Mouse (Mus musculus) midbrain, postnatal 0 days (tissue): ENCODE measurements at regions not wholly inside any gene's neighbourhood (a gene's known extent, or its start where the extent isn't known, plus 50 kb on each side); places are given as distances from the start of the nearest gene placed in this dataset.
"Not testable (repeated sequence)": the region's sequence is repeated elsewhere in the genome, so short reads cannot be mapped to it uniquely, and the experiment has no call there.

Experiments
- ATAC-seq: fragments of 200-750 bp; cut with Nextera tagmentation; 2 replicates; pipeline ENCODE4 v1.8.0; 2017; ENCODE audit warnings: moderate number of reproducible peaks, mild to moderate bottlenecking, moderate TSS enrichment, moderate library complexity; ENCODE audit not compliant: low FRiP score
- DNase-seq: peaks from one replicate; pipeline ENCODE4 v3.0.0-alpha.2; 2015; ENCODE audit warnings: low spot score
- H3K27ac ChIP-seq: fragments of 300-500 bp; sonication (generic); 2 replicates; pipeline ENCODE4 v1.5.1; 2014; ENCODE audit warnings: low read depth, mild to moderate bottlenecking, low read length, mixed read lengths
- H3K27me3 ChIP-seq: fragments of 300-500 bp; sonication (generic); 2 replicates; pipeline ENCODE4 v1.6.1; 2014; ENCODE audit warnings: low read length, control low read depth, mixed read lengths; ENCODE audit not compliant: insufficient read depth
- H3K36me3 ChIP-seq: fragments of 300-500 bp; sonication (generic); 2 replicates; pipeline ENCODE4 v1.6.1; 2014; ENCODE audit warnings: low read length, control low read depth, mixed read lengths; ENCODE audit not compliant: insufficient read depth
- H3K4me1 ChIP-seq: fragments of 300-500 bp; sonication (generic); 2 replicates; pipeline ENCODE4 v1.6.1; 2014; ENCODE audit warnings: mild to moderate bottlenecking, control low read depth, antibody characterized with exemption, low read length, mixed read lengths; ENCODE audit not compliant: insufficient read depth
- H3K4me2 ChIP-seq: fragments of 300-500 bp; sonication (generic); 2 replicates; pipeline ENCODE4 v1.6.1; 2014; ENCODE audit warnings: low read depth, mild to moderate bottlenecking, low read length, mixed read lengths; ENCODE audit not compliant: poor library complexity, severe bottlenecking
- H3K4me3 ChIP-seq: fragments of 300-500 bp; sonication (generic); 2 replicates; pipeline ENCODE4 v1.5.1; 2014; ENCODE audit warnings: low read depth, mild to moderate bottlenecking, low read length, moderate library complexity
- H3K9ac ChIP-seq: fragments of 300-500 bp; sonication (generic); replicated peaks from 2 replicates; pipeline ENCODE4 v1.6.1; 2014; ENCODE audit warnings: mild to moderate bottlenecking, low read length, moderate library complexity, mixed read lengths; ENCODE audit not compliant: poor library complexity, severe bottlenecking
- H3K9me3 ChIP-seq: fragments of 300-500 bp; sonication (generic); 2 replicates; pipeline ENCODE4 v1.6.1; 2016; ENCODE audit warnings: low read length, control low read depth
- CTCF ChIP-seq: IDR thresholded peaks from 2 replicates; pipeline ENCODE4 v1.5.1; 2016; ENCODE audit warnings: antibody characterized with exemption, mild to moderate bottlenecking
- WGBS: fragments of 180-500 bp; shearing (Covaris S2); extraction: QIAGEN DNeasy Blood & Tissue Kit; methylation state at CpG from one replicate; pipeline ENCODE4 v1.1.7; 2014; 5-methylcytosine and 5-hydroxymethylcytosine counted together

DNA sequence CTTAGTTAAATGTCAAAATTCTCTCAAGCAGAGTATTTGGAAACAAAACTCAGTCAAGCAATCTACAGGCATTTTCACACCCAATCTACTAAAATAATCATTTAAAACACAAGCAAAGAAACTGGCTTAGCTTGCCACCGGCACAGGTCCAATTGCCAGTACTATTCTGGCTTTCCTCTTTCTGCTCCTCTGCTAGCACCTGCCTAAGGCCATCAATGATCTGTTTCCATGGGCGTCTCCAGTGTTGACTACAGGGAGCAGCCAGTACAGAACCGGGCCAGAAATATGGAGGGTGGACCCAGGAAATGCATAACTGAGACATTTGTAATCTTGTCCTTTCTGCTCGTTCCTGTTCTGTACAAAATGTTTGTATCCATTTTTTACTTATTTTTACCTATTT, 96.4 kb upstream of the C6 start:
- H3K36me3 ChIP-seq = no peaks in the 10 kb centered on the region
- H3K4me2 ChIP-seq = no peak overlapping the region
- H3K4me1 ChIP-seq = no peaks in the 10 kb centered on the region
- no peaks in the 10 kb centered on the region for H3K27me3 ChIP-seq
- no peaks in the 10 kb centered on the region for H3K9me3 ChIP-seq
- WGBS = 83% methylated on average over 4 of the region's 4 CpGs
- no peak for DNase-seq
- H3K9ac ChIP-seq = no peak overlapping the region
- H3K27ac ChIP-seq = no peak overlapping the region
- no peak for ATAC-seq
- H3K4me3 ChIP-seq = no peak overlapping the region
- no peak for TF ChIP-seq CTCF

DNA sequence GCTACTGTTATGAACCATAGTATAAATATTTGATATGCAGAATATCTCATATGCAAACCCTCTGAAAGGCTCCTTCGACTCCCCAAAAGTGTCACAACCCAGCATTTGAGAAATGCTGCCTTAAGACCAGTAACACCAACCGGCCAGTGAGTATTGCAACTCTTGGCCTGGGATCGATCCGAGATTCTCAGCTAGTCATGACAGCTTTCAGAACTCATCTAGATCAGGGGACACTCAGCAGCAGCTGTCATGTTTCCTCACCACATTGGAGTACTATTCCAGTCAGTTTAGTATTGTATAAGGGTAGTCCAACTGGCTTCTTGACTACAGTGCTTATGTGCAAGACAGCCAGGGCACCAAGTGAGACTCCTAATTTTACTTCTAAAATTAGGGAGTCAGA, 85.3 kb upstream of the C6 start:
- H3K27ac ChIP-seq = no peak overlapping the region
- no peaks in the 10 kb centered on the region for H3K9me3 ChIP-seq
- ATAC-seq (no peak), DNase-seq (no peak)
- H3K4me1 ChIP-seq = no peaks in the 10 kb centered on the region
- no peak for TF ChIP-seq CTCF
- no peak overlapping the region for H3K4me2 ChIP-seq
- WGBS = 94% methylated on average over 4 of the region's 4 CpGs
- H3K36me3 ChIP-seq = no peaks in the 10 kb centered on the region
- no peak overlapping the region for H3K4me3 ChIP-seq
- no peaks in the 10 kb centered on the region for H3K27me3 ChIP-seq
- no peak overlapping the region for H3K9ac ChIP-seq

DNA sequence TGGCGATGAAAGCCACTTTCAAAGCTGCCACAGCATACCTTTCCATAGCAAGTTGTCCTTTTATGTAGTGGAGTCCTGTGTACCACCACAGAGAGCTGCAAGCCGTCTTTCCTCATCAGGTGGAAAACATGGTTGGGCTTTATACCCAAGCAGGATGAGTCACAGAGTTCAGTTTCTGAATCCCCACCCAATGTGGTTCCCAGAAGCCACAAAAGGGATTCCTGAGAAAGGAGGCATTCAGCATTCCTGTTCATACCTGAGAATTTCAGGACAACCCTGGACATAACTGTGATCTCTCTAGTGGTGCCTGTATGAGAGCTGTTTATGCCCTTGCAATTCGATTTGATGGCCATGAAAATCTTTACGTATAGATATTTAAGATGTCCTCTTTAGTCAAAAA, 84.1 kb upstream of the C6 start:
- Histone ChIP-seq H3K4me1 (no peaks in the 10 kb centered on the region), H3K4me2 (no peak overlapping the region), H3K27me3 (no peaks in the 10 kb centered on the region), H3K9me3 (no peaks in the 10 kb centered on the region), H3K9ac (no peak overlapping the region), H3K36me3 (no peaks in the 10 kb centered on the region), H3K4me3 (no peak overlapping the region), H3K27ac (no peak overlapping the region)
- WGBS = 74% methylated on average over 4 of the region's 4 CpGs
- DNase-seq (no peak), ATAC-seq (no peak)
- TF ChIP-seq CTCF = no peak

DNA sequence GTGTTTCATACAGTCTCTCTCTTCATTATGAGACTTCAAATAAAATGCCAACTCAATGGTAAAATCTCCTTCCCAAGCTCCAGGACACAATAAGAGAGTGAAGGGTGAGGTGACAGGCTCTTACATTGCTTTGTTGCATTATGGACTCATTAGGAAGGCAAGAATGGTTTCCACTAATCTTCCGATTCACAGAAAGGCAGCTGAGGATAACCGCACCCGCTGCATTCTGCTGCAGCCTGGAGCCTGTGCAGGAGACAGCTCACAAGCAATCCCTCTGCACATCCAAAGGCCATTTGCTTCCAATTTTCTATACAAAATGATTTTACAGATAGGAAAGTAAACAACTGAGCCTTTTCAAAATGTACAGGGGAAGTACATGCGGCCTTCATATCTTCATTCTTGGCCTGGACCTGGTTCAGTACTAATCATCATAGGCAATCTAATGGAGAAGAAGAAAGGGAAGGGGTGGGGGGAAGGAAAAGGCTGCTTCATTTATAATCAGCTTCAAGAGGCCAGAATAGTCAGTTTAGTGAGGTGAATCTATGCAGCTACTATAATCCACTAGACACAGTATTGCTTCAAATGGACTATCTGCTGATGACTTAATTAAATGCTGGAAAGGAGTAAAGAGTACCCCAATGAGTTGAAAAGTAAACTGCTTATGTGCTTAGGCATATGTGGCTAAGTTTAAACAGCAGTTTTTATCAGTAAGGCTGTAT, 82.9 kb upstream of the C6 start:
- Histone ChIP-seq H3K4me3 (no peak overlapping the region), H3K9ac (no peak overlapping the region), H3K27me3 (no peaks in the 10 kb centered on the region), H3K36me3 (no peaks in the 10 kb centered on the region), H3K4me2 (no peak overlapping the region), H3K27ac (no peak overlapping the region; the same call in 1 of the 2 replicates), H3K9me3 (no peaks in the 10 kb centered on the region), H3K4me1 (no peaks in the 10 kb centered on the region)
- no peak for TF ChIP-seq CTCF
- ATAC-seq (peak; percentile 38; the same call in 1 of the 2 replicates), DNase-seq (peak; percentile 11)
- WGBS = 35% methylated on average over 4 of the region's 4 CpGs

DNA sequence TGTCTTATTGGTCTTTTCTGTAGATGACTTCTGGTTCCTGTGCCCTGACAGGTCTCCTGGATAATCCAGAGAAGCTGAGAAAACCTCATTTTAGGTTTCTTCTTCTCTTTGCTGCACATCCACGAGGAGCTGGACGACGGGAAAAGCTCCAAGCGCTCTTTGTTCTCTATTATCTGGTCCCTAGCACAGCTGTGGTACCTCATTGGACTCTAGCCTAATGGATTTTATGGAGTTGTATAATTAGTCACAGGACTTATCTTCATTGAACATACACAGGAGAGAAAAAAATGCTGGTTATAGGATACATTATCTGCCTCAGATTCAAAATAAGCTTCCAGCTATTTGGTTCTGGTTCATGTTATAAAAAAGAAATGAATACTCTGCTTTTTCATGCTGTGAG, 78.3 kb upstream of the C6 start:
- Histone ChIP-seq H3K27ac (no peak overlapping the region), H3K36me3 (no peaks in the 10 kb centered on the region), H3K4me2 (no peak overlapping the region), H3K4me1 (no peaks in the 10 kb centered on the region), H3K9me3 (no peaks in the 10 kb centered on the region), H3K27me3 (no peaks in the 10 kb centered on the region), H3K4me3 (no peak overlapping the region), H3K9ac (no peak overlapping the region)
- 40% methylated on average over 4 of the region's 4 CpGs for WGBS
- ATAC-seq = peak; percentile 76; the same call in 1 of the 2 replicates
- TF ChIP-seq CTCF = no peak
- DNase-seq = peak; percentile 15

DNA sequence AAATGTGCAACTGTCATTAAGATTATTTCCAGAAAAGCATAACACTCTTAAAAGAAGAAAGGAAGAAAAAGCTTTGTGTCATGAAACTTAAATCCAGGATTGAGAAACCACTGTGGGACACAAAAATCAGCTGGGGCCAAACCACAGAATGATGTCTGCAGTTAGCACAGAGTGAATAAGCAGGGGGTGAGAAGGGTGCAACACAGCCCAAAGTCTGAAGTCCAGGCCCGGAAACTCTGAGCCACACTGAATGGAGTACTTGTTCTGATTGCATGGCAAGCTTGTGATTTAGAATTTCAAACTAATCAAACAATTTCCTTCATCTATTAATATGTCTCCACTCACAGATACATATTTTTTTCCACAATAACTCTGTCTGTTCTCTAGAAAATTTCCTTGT, 73.3 kb upstream of the C6 start:
- Histone ChIP-seq H3K9ac (no peak overlapping the region), H3K4me2 (no peak overlapping the region), H3K4me1 (no peaks in the 10 kb centered on the region), H3K36me3 (no peaks in the 10 kb centered on the region), H3K9me3 (no peaks in the 10 kb centered on the region), H3K27me3 (no peaks in the 10 kb centered on the region), H3K4me3 (no peak overlapping the region), H3K27ac (no peak overlapping the region)
- ATAC-seq (no peak), DNase-seq (no peak)
- 84% methylated on average over 1 of the region's 1 CpGs for WGBS
- no peak for TF ChIP-seq CTCF

DNA sequence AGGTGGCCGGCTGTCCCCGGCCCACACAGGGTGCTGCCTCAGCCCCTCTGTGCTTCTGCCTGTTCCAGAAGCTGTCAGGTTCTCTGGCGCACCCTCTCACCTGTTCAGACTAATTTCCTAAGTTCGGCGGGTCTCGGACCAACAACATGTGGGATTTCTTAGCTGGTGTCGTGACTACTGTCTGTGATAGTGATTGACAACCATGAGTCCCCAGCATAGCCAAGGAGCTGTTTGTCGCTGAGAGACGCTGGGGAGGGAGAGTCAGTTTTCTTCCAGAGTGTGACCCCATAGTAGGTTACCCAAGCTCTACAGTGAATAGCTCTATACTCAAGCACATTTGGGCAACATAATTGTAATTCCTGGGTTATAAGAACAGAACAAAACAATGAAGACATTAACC, 54.1 kb upstream of the C6 start:
- H3K27me3 ChIP-seq, H3K4me3 ChIP-seq, H3K4me2 ChIP-seq, H3K9ac ChIP-seq, DNase-seq, H3K4me1 ChIP-seq, ATAC-seq, H3K36me3 ChIP-seq, H3K9me3 ChIP-seq, H3K27ac ChIP-seq: not testable (repeated sequence)
- 97% methylated on average over 7 of the region's 9 CpGs for WGBS
